Mouse (Mus musculus): ENCODE results near the gene Uhrf2.

Gene Uhrf2

GRCm38 (mm10) chr19:30118344-30119312 is 88.3 kb downstream of the Uhrf2 start:
- in situ Hi-C loops (cut with MboI, MseI): loop anchor here (25.0 kb wide), 1 partner anchor 1531 kb away; no protein-coding TSS in a partner anchor

DNA sequence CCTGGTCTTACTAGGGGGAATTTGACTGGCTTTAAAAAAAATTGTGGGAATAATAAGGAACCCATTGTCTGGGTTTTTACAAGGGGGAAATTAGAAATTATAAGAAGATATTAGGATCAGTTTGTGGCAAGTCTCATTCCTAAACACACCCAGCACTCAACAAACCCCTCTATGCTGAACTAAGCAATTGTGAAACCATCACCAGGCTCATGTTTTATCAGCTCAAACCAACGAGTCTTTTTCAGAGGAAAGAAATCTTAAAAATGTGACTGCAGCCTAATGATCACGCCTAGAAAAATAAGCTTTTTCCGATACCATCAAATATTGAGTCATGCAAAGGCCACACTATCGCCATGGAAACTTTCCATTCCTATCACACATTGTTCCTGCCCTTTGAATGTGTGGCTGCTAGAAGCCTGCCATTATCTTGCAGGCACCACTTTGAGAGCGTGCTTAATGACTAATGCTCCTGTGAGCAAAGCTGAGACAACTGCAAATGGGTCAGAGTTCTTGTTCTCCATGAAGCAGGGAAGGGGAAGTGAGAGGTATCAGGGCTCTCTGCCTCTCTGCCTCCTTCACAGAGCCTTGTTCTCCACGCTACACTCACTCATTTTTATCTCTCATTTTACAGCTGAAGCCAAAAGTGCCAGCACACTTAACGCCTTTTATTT is 94.8 kb downstream of the Uhrf2 start:
- in situ Hi-C loops (cut with MboI, MseI): loop anchor here (25.0 kb wide), 1 partner anchor 1538 kb away; no protein-coding TSS in a partner anchor

- in situ Hi-C loops (cut with MboI, MseI): no loop called here
Observed at GRCm38 (mm10) chr19:30125670-30126059, 95.4 kb downstream of the Uhrf2 start.

DNA sequence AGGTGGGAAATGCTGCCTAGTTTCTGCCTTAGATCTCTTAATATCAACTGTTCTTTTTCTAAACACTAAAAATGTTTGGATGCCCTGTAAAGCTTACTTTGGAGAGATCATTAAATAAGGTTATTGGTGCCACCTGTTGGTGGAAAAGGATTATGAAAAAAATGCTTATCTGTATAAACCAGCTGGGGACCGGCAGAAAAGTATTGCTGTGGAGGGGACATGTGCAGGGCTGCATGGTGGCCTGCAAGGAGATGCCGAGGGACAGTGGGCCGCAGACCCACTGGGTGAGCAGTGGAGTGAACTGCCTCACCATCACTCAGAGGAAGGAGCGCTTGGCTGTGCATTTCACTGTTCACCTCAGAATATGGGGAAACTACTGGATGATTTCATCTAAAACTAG is 97.9 kb downstream of the Uhrf2 start:
- in situ Hi-C loops (cut with MboI, MseI): no loop called here

GRCm38 (mm10) chr19:30136308-30136707 is 106.0 kb downstream of the Uhrf2 start:
- in situ Hi-C loops (cut with MboI, MseI): no loop called here
